Mouse (Mus musculus) monocyte, adult 59 days (primary cell): ENCODE results near the gene Fam181b. TPM values are rescaled to one million over a fixed set of nuclear protein-coding genes. Genes with fewer than 3 reads are reported as not detected.

Experiments used
- total RNA-seq, 2 experiments: library from RNA; stranded (reverse); gene quantifications; one replicate each; pipeline ENCODE4 v1.2.4; 2023

The Fam181b gene
- not detected for total RNA-seq

DNA sequence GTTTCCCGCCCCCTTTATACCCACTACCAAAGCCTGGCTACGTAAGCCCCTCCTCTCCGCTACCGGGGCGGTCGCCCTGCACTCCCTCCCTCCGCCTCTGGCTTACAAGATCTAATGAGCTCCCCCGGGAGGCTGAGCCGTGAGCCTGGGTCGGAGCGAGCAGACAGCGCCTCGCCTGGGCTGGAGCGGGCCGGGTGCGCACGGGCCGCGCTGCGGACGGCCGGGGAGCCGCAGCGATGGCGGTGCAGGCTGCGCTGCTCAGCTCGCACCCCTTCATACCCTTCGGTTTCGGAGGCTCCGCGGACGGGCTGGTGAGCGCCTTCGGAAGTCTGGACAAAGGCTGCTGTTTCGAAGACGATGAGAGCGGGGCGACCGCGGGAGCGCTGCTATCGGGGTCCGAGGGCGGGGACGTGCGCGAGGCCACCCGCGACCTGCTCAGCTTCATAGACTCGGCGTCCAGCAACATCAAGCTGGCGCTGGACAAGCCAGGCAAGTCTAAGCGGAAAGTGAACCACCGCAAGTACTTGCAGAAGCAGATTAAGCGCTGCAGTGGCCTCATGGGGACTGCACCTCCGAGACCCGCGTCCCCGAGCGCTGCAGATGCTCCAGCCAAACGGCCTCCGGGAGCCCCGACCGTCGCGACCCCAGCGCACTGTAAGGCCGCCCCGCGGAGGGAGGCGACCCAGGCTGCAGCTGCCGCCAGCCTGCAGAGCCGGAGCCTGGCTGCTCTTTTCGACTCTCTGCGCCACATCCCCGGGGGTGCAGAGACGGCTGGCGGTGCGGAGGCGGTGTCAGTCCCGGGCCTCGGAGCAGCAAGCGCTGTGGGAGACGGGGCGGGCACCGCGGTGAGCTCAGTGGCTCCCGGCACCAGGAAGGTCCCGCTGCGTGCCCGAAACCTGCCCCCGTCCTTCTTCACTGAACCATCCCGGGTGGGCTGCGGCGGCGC is at the start of gene Fam181b:
Fam181b (plus strand) TSS at position 81 of the 946 bp plus-strand sequence.

Other genes with a start within 250 kb of the Fam181b start
- 1 to 10 TPM in 1 of 2 experiments, under 1 TPM in 1; 0.64 to 1.3 TPM for gene Ddias, start 205.6 kb upstream of the Fam181b start, total RNA-seq
- gene Prcp, start 205.4 kb upstream of the Fam181b start, total RNA-seq = 100 to 1,000 TPM; 168 to 172 TPM